Mouse (Mus musculus) midbrain, embryonic 11.5 days (tissue): ENCODE results near the gene Psme3. TPM values are rescaled to one million over a fixed set of nuclear protein-coding genes. Genes with fewer than 3 reads are reported as not detected.

Experiments used
- ATAC-seq: fragments of 200-750 bp; cut with Nextera tagmentation; 2 replicates; pipeline ENCODE4 v1.8.0; 2017; ENCODE audit warnings: moderate TSS enrichment, moderate library complexity; ENCODE audit not compliant: low FRiP score
- DNase-seq: peaks from one replicate; pipeline ENCODE4 v3.0.0; 2015; ENCODE audit warnings: low spot score; ENCODE audit errors: missing footprints
- H3K27ac ChIP-seq: fragments of 300-500 bp; sonication (generic); 2 replicates; pipeline ENCODE4 v1.5.1; 2014; ENCODE audit warnings: low read depth, low read length
- H3K27me3 ChIP-seq: fragments of 300-500 bp; sonication (generic); 2 replicates; pipeline ENCODE4 v1.6.1; 2014; ENCODE audit warnings: mild to moderate bottlenecking, low read length, moderate library complexity, mixed read lengths; ENCODE audit not compliant: control insufficient read depth, insufficient read depth
- H3K36me3 ChIP-seq: fragments of 300-500 bp; sonication (generic); 2 replicates; pipeline ENCODE4 v1.6.1; 2014; ENCODE audit warnings: mild to moderate bottlenecking, low read length, moderate library complexity, mixed read lengths; ENCODE audit not compliant: control insufficient read depth, insufficient read depth
- H3K4me1 ChIP-seq: fragments of 300-500 bp; sonication (generic); 2 replicates; pipeline ENCODE4 v1.6.1; 2014; ENCODE audit warnings: low read length; ENCODE audit not compliant: control insufficient read depth, insufficient read depth
- H3K4me2 ChIP-seq: fragments of 300-500 bp; sonication (generic); 2 replicates; pipeline ENCODE4 v1.6.1; 2014; ENCODE audit warnings: mild to moderate bottlenecking, moderate library complexity
- H3K4me3 ChIP-seq: fragments of 300-500 bp; sonication (generic); 2 replicates; pipeline ENCODE4 v1.5.1; 2014; ENCODE audit warnings: low read depth, low read length
- H3K9ac ChIP-seq: fragments of 300-500 bp; sonication (generic); 2 replicates; pipeline ENCODE4 v1.6.1; 2014; ENCODE audit warnings: low read length
- H3K9me3 ChIP-seq: fragments of 300-500 bp; sonication (generic); 2 replicates; pipeline ENCODE4 v1.6.1; 2016; ENCODE audit warnings: low read length; ENCODE audit not compliant: control insufficient read depth
- WGBS: fragments of 180-500 bp; shearing (Covaris S2); extraction: QIAGEN DNeasy Blood & Tissue Kit; methylation state at CpG from one replicate; pipeline ENCODE4 v1.1.7; 2014; 5-methylcytosine and 5-hydroxymethylcytosine counted together
- polyA plus RNA-seq: library from polyadenylated mRNA; unstranded; fragments of >200 nt; fragmentation: Nextera tagmentation; extraction: Ambion mirVana; gene quantifications from 2 replicates; pipeline ENCODE4 v1.2.1, GENCODE M21; 2014

Gene Psme3
- polyA plus RNA-seq, 1 experiment from 2014 or later, result 146 TPM

DNA sequence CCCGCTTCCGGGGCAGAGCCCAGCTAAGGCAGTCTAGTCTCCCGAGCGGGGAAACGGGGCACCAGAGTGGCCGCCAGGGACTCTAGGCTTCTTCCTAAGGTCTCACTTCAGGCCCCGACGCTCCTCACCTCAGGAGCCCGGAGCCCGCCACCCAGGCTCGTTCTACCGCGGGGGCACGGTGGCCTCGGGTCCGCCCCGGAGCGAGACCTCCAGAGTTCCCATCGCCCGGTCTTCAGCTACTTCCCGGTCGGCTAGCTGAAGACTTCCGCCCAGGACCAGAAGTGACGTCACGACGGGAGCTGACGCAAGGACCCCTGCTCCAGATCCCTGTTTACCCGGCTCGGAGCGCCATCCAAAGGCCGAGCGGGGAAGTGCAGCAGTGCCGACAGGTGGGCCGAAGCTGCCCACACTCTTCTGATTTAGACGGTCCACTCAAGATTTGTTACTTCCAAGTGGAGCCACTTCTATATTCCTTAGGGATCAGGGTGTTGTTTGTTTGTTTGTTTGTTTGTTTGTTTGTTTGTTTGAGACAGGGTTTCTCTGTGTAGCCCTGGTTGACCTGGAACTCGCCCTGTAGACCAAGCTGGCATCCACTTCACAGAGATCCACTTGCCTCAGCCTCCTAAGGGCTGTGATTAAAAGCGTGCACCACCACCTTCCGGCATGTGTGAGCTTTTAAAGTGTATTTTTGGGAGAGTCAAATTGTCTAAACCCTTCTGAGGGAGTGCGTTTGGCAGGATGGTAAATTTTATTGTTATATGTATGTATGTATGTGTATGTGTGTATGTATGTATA is 13.8 kb upstream of the Psme3 start, which contains the start of gene Becn1:
Gene Becn1, minus strand, starts transcription at position 283 of the 795 bp plus-strand sequence.
- DNase-seq (peak; percentile 100), ATAC-seq (peak; percentile 94)
- Histone ChIP-seq H3K36me3 (peaks cover 6% of the 10 kb centered on the region; the same call in 1 of the 2 replicates), H3K27ac (no peak within 1 kb of the TSS), H3K4me1 (peaks cover 13% of the 10 kb centered on the region), H3K4me2 (peak within 1 kb of the TSS; percentile 98), H3K4me3 (peak within 1 kb of the TSS; percentile 74), H3K9me3 (no peaks in the 10 kb centered on the region), H3K27me3 (no peaks in the 10 kb centered on the region), H3K9ac (peak within 1 kb of the TSS; percentile 82)
- 7% methylated on average over 39 of the region's 39 CpGs for WGBS

DNA sequence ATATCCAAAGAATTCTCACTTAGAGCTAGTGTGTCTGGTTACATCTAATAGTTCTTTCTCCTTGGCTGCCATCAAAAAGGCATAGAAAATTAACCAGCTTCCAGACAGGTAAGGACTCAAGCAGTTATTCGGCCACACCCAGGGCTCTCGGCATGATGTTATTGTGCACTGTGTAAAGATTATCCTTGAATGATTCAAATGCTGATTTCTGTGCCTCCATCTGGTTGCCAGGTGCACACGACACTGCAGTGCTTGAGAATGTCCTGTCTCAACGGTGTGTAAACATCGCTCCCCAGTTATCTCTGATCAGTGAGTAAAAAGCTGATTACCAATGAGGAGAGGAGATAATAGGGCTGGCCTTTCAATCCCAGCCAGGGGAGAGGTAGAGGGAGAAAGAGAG is 8.3 kb upstream of the Psme3 start:
- no peak overlapping the region for H3K4me3 ChIP-seq
- no peak for ATAC-seq

DNA sequence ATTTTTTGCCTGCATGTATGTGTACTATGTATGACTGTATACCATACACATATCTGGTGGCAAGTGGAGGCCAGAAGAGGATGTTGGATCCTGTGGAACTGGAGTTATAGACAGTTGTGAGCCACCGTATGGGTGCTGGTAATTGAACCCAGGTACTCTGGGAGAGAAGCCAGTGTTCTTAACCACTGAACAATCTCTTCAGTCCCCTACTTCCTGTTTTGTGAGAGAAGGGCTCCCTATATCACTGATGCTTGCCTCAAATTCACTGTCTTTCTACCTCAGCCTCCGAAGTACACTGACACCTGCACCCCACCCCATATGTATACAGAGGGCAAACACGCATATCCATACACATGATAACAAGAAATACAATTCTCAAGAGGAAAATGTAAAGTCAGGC is 4.9 kb upstream of the Psme3 start:
- peaks cover 4% of the 10 kb centered on the region; the same call in 1 of the 2 replicates for H3K4me1 ChIP-seq
- no peak overlapping the region for H3K27ac ChIP-seq
- H3K9ac ChIP-seq, result no peak overlapping the region
- H3K9me3 ChIP-seq, result no peaks in the 10 kb centered on the region
- no peak for ATAC-seq
- H3K36me3 ChIP-seq, result no peaks in the 10 kb centered on the region
- H3K27me3 ChIP-seq, result no peaks in the 10 kb centered on the region
- WGBS, result 88% methylated on average over 3 of the region's 3 CpGs
- no peak overlapping the region for H3K4me2 ChIP-seq
- H3K4me3 ChIP-seq, result no peak overlapping the region
- DNase-seq, result peak; percentile 2

More for the DNA sequence above, 8.3 kb upstream of the Psme3 start:
- peak; percentile 74 for DNase-seq
- Histone ChIP-seq H3K27ac (no peak overlapping the region), H3K4me2 (no peak overlapping the region), H3K4me1 (no peaks in the 10 kb centered on the region), H3K36me3 (no peaks in the 10 kb centered on the region), H3K9ac (no peak overlapping the region), H3K9me3 (no peaks in the 10 kb centered on the region), H3K27me3 (no peaks in the 10 kb centered on the region)
- 39% methylated on average over 5 of the region's 5 CpGs for WGBS

- Histone ChIP-seq H3K36me3 (no peaks in the 10 kb centered on the region), H3K4me1 (peaks cover 9% of the 10 kb centered on the region), H3K9me3 (no peaks in the 10 kb centered on the region), H3K27ac (no peak overlapping the region), H3K4me3 (no peak overlapping the region), H3K9ac (no peak overlapping the region), H3K27me3 (no peaks in the 10 kb centered on the region), H3K4me2 (no peak overlapping the region)
- DNase-seq (peak; percentile 23), ATAC-seq (no peak)
- WGBS, result 77% methylated on average over 3 of the region's 3 CpGs
These were observed 3.9 kb upstream of the Psme3 start for GRCm38 (mm10) chr11:101312150-101312549.

GRCm38 (mm10) chr11:101314567-101314966 is 1.4 kb upstream of the Psme3 start:
- 100% methylated on average over 1 of the region's 1 CpGs for WGBS

DNA sequence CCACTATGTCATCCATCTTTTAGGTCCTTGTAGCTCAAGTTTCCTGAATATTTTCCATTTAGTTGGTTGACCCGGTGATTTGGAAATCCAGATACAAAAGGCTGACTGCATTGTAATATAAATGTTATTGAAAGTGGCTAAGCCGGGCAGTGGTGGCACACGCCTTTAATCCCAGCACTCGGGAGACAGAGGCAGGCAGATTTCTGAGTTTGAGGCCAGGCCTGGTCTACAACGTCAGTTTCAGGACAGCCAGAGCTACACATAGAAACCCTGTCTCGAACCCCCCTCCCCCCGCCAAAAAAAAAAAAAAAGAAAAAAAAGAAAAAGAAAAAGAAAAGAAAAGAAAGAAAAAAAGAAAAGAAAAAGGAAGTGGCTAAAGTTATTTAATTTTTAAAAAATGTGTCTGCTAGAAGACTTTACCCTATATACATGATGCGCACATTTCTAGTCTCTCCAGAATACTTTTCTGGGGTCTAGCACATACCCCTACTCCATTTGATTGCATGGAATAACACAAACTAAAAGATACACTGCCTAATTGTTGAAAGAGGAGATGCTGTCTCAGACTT is 847 bp upstream of the Psme3 start:
- H3K4me2 ChIP-seq, result peak overlapping the region; percentile 72
- WGBS, result 83% methylated on average over 8 of the region's 8 CpGs

More at GRCm38 (mm10) chr11:101314567-101314966, 1.4 kb upstream of the Psme3 start:
- H3K27me3 ChIP-seq, result no peaks in the 10 kb centered on the region
- H3K4me1 ChIP-seq, result peaks cover 10% of the 10 kb centered on the region
- no peaks in the 10 kb centered on the region for H3K9me3 ChIP-seq
- H3K36me3 ChIP-seq, result no peaks in the 10 kb centered on the region
- ATAC-seq (no peak), DNase-seq (no peak)
- H3K4me2 ChIP-seq, result no peak overlapping the region
- H3K27ac ChIP-seq, result no peak overlapping the region
- H3K4me3 ChIP-seq, result no peak overlapping the region
- no peak overlapping the region for H3K9ac ChIP-seq

GRCm38 (mm10) chr11:101316501-101316917 is 496 bp downstream of the Psme3 start:
- H3K4me1 ChIP-seq, result peaks cover 10% of the 10 kb centered on the region
- H3K9me3 ChIP-seq, result no peaks in the 10 kb centered on the region
- H3K9ac ChIP-seq, result peak overlapping the region; percentile 91
- ATAC-seq (peak; percentile 73), DNase-seq (no peak)
- H3K4me3 ChIP-seq, result peak overlapping the region; percentile 88
- WGBS, result under 1% methylated on average over 17 of the region's 17 CpGs
- H3K27me3 ChIP-seq, result no peaks in the 10 kb centered on the region
- H3K27ac ChIP-seq, result peak overlapping the region; percentile 26; the same call in 1 of the 2 replicates
- H3K4me2 ChIP-seq, result peak overlapping the region; percentile 72
- peaks cover 11% of the 10 kb centered on the region for H3K36me3 ChIP-seq

More for the DNA sequence above, 847 bp upstream of the Psme3 start:
- H3K9ac ChIP-seq, result peak overlapping the region; percentile 91
- H3K27ac ChIP-seq, result no peak overlapping the region; the same call in 1 of the 2 replicates
- H3K9me3 ChIP-seq, result no peaks in the 10 kb centered on the region
- DNase-seq, result peak; percentile 82
- H3K4me3 ChIP-seq, result peak overlapping the region; percentile 88
- H3K4me1 ChIP-seq, result peaks cover 10% of the 10 kb centered on the region
- no peak for ATAC-seq
- peaks cover 4% of the 10 kb centered on the region for H3K36me3 ChIP-seq
- H3K27me3 ChIP-seq, result no peaks in the 10 kb centered on the region

DNA sequence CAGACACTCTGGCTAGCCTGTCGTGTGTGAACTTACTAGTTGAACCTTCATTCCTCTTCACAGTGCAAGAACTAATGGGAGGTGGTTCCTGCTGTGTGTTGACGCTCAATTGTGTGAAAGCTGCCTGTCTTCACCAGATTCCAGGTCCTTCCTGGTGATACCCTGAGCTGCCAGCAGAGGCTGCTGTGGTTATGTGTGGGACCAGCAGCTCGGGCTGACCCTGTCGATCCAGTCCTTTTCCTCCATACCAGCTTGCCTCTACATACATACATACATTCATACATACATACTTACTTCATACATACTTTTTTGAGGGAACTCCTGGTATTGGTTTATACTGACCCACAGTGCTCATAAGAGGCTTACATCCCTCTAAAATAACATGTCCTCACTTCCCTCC is 7.6 kb downstream of the Psme3 start:
- Histone ChIP-seq H3K27me3 (no peaks in the 10 kb centered on the region), H3K4me2 (no peak overlapping the region), H3K36me3 (peaks cover 28% of the 10 kb centered on the region), H3K4me1 (no peaks in the 10 kb centered on the region), H3K9me3 (no peaks in the 10 kb centered on the region), H3K4me3 (no peak overlapping the region), H3K9ac (no peak overlapping the region), H3K27ac (no peak overlapping the region)
- WGBS, result 12% methylated on average over 4 of the region's 4 CpGs
- DNase-seq, result peak; percentile 92
- ATAC-seq, result no peak

- H3K27me3 ChIP-seq, result no peaks in the 10 kb centered on the region
- H3K4me3 ChIP-seq, result no peak within 1 kb of the TSS
- no peaks in the 10 kb centered on the region for H3K4me1 ChIP-seq
- ATAC-seq (no peak), DNase-seq (peak; percentile 49)
- no peak within 1 kb of the TSS for H3K4me2 ChIP-seq
- H3K9me3 ChIP-seq, result no peaks in the 10 kb centered on the region
- H3K9ac ChIP-seq, result no peak within 1 kb of the TSS
- H3K27ac ChIP-seq, result no peak within 1 kb of the TSS
- WGBS, result 97% methylated on average over 5 of the region's 5 CpGs
- H3K36me3 ChIP-seq, result peaks cover 28% of the 10 kb centered on the region
These were observed 8.8 kb downstream of the Psme3 start, which contains the start of gene Aoc2 for GRCm38 (mm10) chr11:101324763-101325162. Gene Aoc2, plus strand, starts transcription at chr11:101325063.
